In the genomic region with DNA sequence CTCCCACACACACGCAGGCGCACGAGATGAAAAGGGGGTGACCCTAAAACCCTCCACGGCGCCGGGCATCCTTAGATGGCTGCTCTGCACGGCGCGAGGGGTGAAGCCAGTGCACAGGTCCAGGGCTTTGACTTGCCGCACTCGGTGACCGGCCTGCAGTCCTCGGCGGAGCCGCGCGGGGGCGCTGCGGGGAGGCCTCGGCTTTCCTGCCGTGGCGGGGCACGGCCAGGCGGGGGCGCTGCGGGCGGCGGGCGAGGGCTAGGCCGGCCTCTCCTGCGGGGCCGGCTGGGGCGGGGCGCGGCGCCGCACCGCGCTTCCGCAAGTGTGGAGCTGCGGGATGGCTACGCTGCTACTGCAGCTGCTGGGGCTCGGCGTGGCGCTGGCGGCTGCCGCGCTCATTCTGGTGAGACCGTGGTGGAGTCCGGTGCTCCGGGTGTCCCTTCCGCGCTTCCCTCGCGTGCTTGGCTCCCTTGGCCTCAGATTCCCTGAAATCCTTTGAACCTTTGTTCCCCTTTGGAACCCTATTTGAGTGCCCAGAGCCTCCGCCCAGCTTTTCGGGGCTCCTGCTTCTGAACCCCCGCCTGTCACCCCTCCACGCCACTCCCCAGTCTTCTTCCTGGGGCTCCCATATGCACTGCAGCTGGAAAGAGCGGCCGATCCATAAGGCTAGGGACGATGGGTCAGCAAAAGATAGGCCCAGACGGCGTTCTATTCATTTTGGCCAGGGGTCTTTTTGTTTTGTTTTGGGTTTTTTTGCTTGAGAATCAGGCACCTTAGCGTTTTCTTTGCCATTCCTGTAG, we compare ENCODE assay signal across 8 mouse cellular contexts. TPM values are rescaled to one million over a fixed set of nuclear protein-coding genes. Genes with fewer than 3 reads are reported as not detected.
DNase-seq lines count a peak whose midpoint lies in the region; ATAC-seq and TF ChIP-seq lines count a peak whose summit lies in the region.

A gene (minus strand): TSS at position 147 of the 800 bp plus-strand sequence.
A gene (plus strand): TSS at position 293 of the 800 bp plus-strand sequence.

- H3K9me3 ChIP-seq in hindbrain, postnatal 0 days (ENCODE audit: low read length), result no peaks in the 10 kb centered on the region

- peak; percentile 69 for ATAC-seq in common myeloid progenitor, adult 5-6 weeks (replicated peaks; ENCODE audit: low read depth, poor library complexity, severe bottlenecking)
- ATAC-seq in hindbrain, postnatal 0 days, result peak; percentile 93

- H3K9ac ChIP-seq in hindbrain, postnatal 0 days (replicated peaks; ENCODE audit: low read length), result peak within 1 kb of the TSS; percentile 96

- H3K36me3 ChIP-seq in hindbrain, postnatal 0 days (ENCODE audit: insufficient read depth, low read length), result peaks cover 29% of the 10 kb centered on the region
- peaks cover 21% of the 10 kb centered on the region for H3K36me3 ChIP-seq in macrophage (ENCODE audit: inconsistent target)

- intact Hi-C loops in left cerebral cortex, adult 2 months (cut with DNase I), result loop anchor here (1.0 to 5.0 kb wide), 5 partner anchors 21 to 327 kb away; a partner anchor contains a TSS

- WGBS in hindbrain, postnatal 0 days, result under 1% methylated on average over 51 of the region's 65 CpGs
- WGBS in macrophage (ENCODE audit: missing documents), result under 1% methylated on average over 65 of the region's 65 CpGs

- peaks cover 4% of the 10 kb centered on the region; the same call in 1 of the 2 replicates for H3K4me1 ChIP-seq in hindbrain, postnatal 0 days (ENCODE audit: insufficient read depth, low read length)

- DNase-seq in WW6 (ENCODE audit: low read depth, low spot score), result peak; percentile 26
- DNase-seq in gastrocnemius, adult 8-10 months (ENCODE audit: low spot score in 2 of 2), result peak; percentile 82 to 83
- peak; percentile 90 for DNase-seq in hindbrain, postnatal 0 days (ENCODE audit: low spot score)
- DNase-seq in left cerebral cortex, adult 2 months (ENCODE audit: extremely low spot score in 1 of 2, low spot score in 2 of 2), result peak; percentile 87 to 97
- DNase-seq in retina, postnatal 7 days (ENCODE audit: low read depth, low spot score), result peak; percentile 79
- peak; percentile 100 for DNase-seq in urinary bladder, adult 2 months (ENCODE audit: low spot score)

- peak within 1 kb of the TSS; percentile 93 for H3K4me2 ChIP-seq in hindbrain, postnatal 0 days (ENCODE audit: low read depth, low read length)

- TF ChIP-seq CTCF in hindbrain, postnatal 0 days (IDR thresholded peaks at IDR 0.05; ENCODE audit: low read depth), result peak; percentile 74
- TF ChIP-seq CTCF in left cerebral cortex, adult 2 months (IDR thresholded peaks at IDR 0.05), result peak; percentile 84

- H3K27ac ChIP-seq in hindbrain, postnatal 0 days, result peak within 1 kb of the TSS; percentile 99
- peak within 1 kb of the TSS; percentile 100 for H3K27ac ChIP-seq in left cerebral cortex, adult 2 months
- H3K27ac ChIP-seq in macrophage, result peak within 1 kb of the TSS; percentile 75

- H3K27me3 ChIP-seq in hindbrain, postnatal 0 days (ENCODE audit: insufficient read depth, low read length), result no peaks in the 10 kb centered on the region

- H3K4me3 ChIP-seq in hindbrain, postnatal 0 days (ENCODE audit: low read length), result peak within 1 kb of the TSS; percentile 90
- peak within 1 kb of the TSS; percentile 99 for H3K4me3 ChIP-seq in left cerebral cortex, adult 2 months
- peak within 1 kb of the TSS; percentile 98 for H3K4me3 ChIP-seq in macrophage (ENCODE audit: inconsistent target)

- peaks cover 49% of the 10 kb centered on the region for H3K79me2 ChIP-seq in macrophage (ENCODE audit: inconsistent target)

RNA-seq across cellular contexts. Expression of the first gene that starts in this region (rescaled TPM):
- 207 and 282 TPM in 2 replicates for total RNA-seq in common myeloid progenitor, adult 5-6 weeks (2017)
- 10 to 100 TPM in 2 of 4 experiments, 1 to 10 TPM in 2; 7.7 to 16.0 (median 10.2) TPM for total RNA-seq in gastrocnemius, adult 8-10 months (2022)
- total RNA-seq in hindbrain, postnatal 0 days (2014; rRNA removed), result 36.8 and 37.3 TPM in 2 replicates
- polyA plus RNA-seq in hindbrain, postnatal 0 days (2015; fragmentation: Nextera tagmentation; extraction: Ambion mirVana), result 66.9 and 68.9 TPM in 2 replicates
- 10 to 100 TPM; 34.3 to 37.3 TPM for total RNA-seq in left cerebral cortex, adult 2 months (2021)
- total RNA-seq in macrophage (2018; cell fraction: chromatin; rRNA removed), result 10 to 100 TPM in 25 of 26 experiments, 1 to 10 TPM in 1; 7.8 to 73.2 (median 30.9) TPM
- 10 to 100 TPM; 15.5 to 31.4 (median 21.4) TPM for total RNA-seq in macrophage (2018; cell fraction: cytosol; rRNA removed)
- total RNA-seq in macrophage (2018; cell fraction: nucleus; rRNA removed), result 10 to 100 TPM in 24 of 26 experiments, 1 to 10 TPM in 2; 9.0 to 66.7 (median 21.4) TPM
- 23.8 to 55.0 TPM (median 49.3 TPM) in 3 replicates for polyA plus RNA-seq in macrophage (2018)
- polyA plus RNA-seq in urinary bladder, adult 2 months (2012; rRNA removed), result 33.2 and 49.7 TPM in 2 replicates

RNA-seq across cellular contexts. Expression of the second gene that starts in this region (rescaled TPM):
- 35.1 and 40.8 TPM in 2 replicates for total RNA-seq in common myeloid progenitor, adult 5-6 weeks (2017)
- total RNA-seq in gastrocnemius, adult 8-10 months (2022), result 1 to 10 TPM; 6.3 to 7.9 (median 7.3) TPM
- 12.3 and 16.3 TPM in 2 replicates for total RNA-seq in hindbrain, postnatal 0 days (2014; rRNA removed)
- polyA plus RNA-seq in hindbrain, postnatal 0 days (2015; fragmentation: Nextera tagmentation; extraction: Ambion mirVana), result 65.1 and 72.0 TPM in 2 replicates
- total RNA-seq in left cerebral cortex, adult 2 months (2021), result 10 to 100 TPM; 17.7 to 18.0 TPM
- 10 to 100 TPM in 16 of 26 experiments, 1 to 10 TPM in 10; 6.8 to 30.2 (median 15.4) TPM for total RNA-seq in macrophage (2018; cell fraction: chromatin; rRNA removed)
- total RNA-seq in macrophage (2018; cell fraction: cytosol; rRNA removed), result 10 to 100 TPM; 26.8 to 38.2 (median 33.2) TPM
- 10 to 100 TPM; 12.5 to 38.2 (median 17.8) TPM for total RNA-seq in macrophage (2018; cell fraction: nucleus; rRNA removed)
- 39.5 to 52.5 TPM (median 47.8 TPM) in 3 replicates for polyA plus RNA-seq in macrophage (2018)
- polyA plus RNA-seq in urinary bladder, adult 2 months (2012; rRNA removed), result 33.8 and 41.4 TPM in 2 replicates

Comparison
In these comparisons a context has a peak if more than half of its experiments do, and no peak if none do; other contexts are left out.
1. Peak in every context shown above with its lines: DNase-seq, ATAC-seq, H3K4me3 ChIP-seq and H3K27ac ChIP-seq.
2. DNase-seq: peak in every context shown above with its lines; median percentile 100 in urinary bladder, adult 2 months; 92 in left cerebral cortex, adult 2 months; 90 in hindbrain, postnatal 0 days; 82 in gastrocnemius, adult 8-10 months; 79 in retina, postnatal 7 days; 26 in WW6.